Mouse (Mus musculus): ENCODE data around the gene Use1.

GRCm38 (mm10) chr8:71397701-71398100 is 31.1 kb downstream of the Use1 start:
- TF ChIP-seq EP300 (IDR thresholded peaks at IDR 0.05; ENCODE audit: low read depth in 1 of 2, low read length in 2 of 2) (no peak), USF1 (IDR thresholded peaks at IDR 0.05; ENCODE audit: low read depth, low read length) (no peak), POLR2A (IDR thresholded peaks at IDR 0.05; ENCODE audit: control insufficient read depth in 1 of 2, insufficient read depth in 1 of 2, low read depth in 1 of 2, low read length in 2 of 2, poor library complexity in 1 of 2) (no peak), RAD21 (IDR thresholded peaks at IDR 0.05; ENCODE audit: low read depth, low read length) (no peak), USF2 (IDR thresholded peaks at IDR 0.05; ENCODE audit: borderline replicate concordance in 1 of 2, insufficient read depth in 1 of 2, low read depth in 1 of 2, low read length in 2 of 2) (no peak), ZC3H11A (IDR thresholded peaks at IDR 0.05; ENCODE audit: low read depth, low read length) (no peak)

All from MEL (cell line).